Mouse (Mus musculus) NIH3T3 (cell line): ENCODE measurements around the gene Snap25.
A peak's percentile ranks its signal among the peaks of the same experiment; 100 is the strongest.

Source experiments
- DNase-seq: peaks from one replicate; pipeline ENCODE4 v3.0.0-alpha.2; 2012; ENCODE audit warnings: low read depth

Snap25 gene

GRCm38 (mm10) chr2:136713299-136713758 is at the start of gene Snap25:
TSS of gene Snap25 (plus strand) at chr2:136713453.
- peak; percentile 85 for DNase-seq

GRCm38 (mm10) chr2:136666951-136667350 is 46.3 kb upstream of the Snap25 start:
- no peak for DNase-seq

- no peak for DNase-seq
These were observed 44.1 kb upstream of the Snap25 start for GRCm38 (mm10) chr2:136669183-136669582.

- DNase-seq, result peak; percentile 81
These were observed 43.6 kb upstream of the Snap25 start for GRCm38 (mm10) chr2:136669665-136670064.

- DNase-seq, result peak; percentile 37
These were observed 42.5 kb upstream of the Snap25 start for GRCm38 (mm10) chr2:136670539-136671271.

- DNase-seq, result no peak
These were observed 39.0 kb upstream of the Snap25 start for GRCm38 (mm10) chr2:136674077-136674757.

GRCm38 (mm10) chr2:136676196-136676595 is 37.1 kb upstream of the Snap25 start:
- no peak for DNase-seq

- peak; percentile 63 for DNase-seq
These were observed 36.3 kb upstream of the Snap25 start for GRCm38 (mm10) chr2:136676918-136677445.

GRCm38 (mm10) chr2:136678321-136679161 is 34.7 kb upstream of the Snap25 start:
- peak; percentile 90 for DNase-seq

GRCm38 (mm10) chr2:136679280-136680221 is 33.7 kb upstream of the Snap25 start:
- peak; percentile 72 for DNase-seq

- DNase-seq, result peak; percentile 74
These were observed 30.9 kb upstream of the Snap25 start for GRCm38 (mm10) chr2:136682146-136682860.

GRCm38 (mm10) chr2:136686195-136686594 is 27.1 kb upstream of the Snap25 start:
- peak; percentile 44 for DNase-seq

- DNase-seq, result no peak
These were observed 25.9 kb upstream of the Snap25 start for GRCm38 (mm10) chr2:136687316-136687715.

- peak; percentile 88 for DNase-seq
These were observed 23.8 kb upstream of the Snap25 start for GRCm38 (mm10) chr2:136689476-136689875.

- DNase-seq, result peak; percentile 76
These were observed 21.6 kb upstream of the Snap25 start for GRCm38 (mm10) chr2:136691681-136692080.

- DNase-seq, result no peak
These were observed 13.6 kb upstream of the Snap25 start for GRCm38 (mm10) chr2:136699429-136700227.

- no peak for DNase-seq
These were observed 9.9 kb upstream of the Snap25 start for GRCm38 (mm10) chr2:136703376-136703775.

GRCm38 (mm10) chr2:136711155-136711554 is 2.1 kb upstream of the Snap25 start:
- DNase-seq, result no peak

- DNase-seq, result no peak
These were observed 1.4 kb upstream of the Snap25 start for GRCm38 (mm10) chr2:136711746-136712440.
